Comparison of ENCODE assay signal across 19 mouse cellular contexts in genomic region chr16:88177364-88177763, GRCm38 (mm10).
"Had no signal": no experiment of that assay in that cellular context is flagged by ENCODE, and none has a peak within 500 bp of the region (broad histone marks: within the 10 kb centered on the region; RNA-seq: fewer than 3 reads in every experiment).

No protein-coding gene starts in this region.

- H3K27me3 ChIP-seq: limb, embryonic 12.5 days; limb, embryonic 15.5 days had no signal

- H3K4me2 ChIP-seq: limb, embryonic 12.5 days; limb, embryonic 15.5 days; liver, embryonic 11.5 days; lung, embryonic 14.5 days had no signal

- H3K36me3 ChIP-seq: limb, embryonic 12.5 days; limb, embryonic 15.5 days had no signal

- DNase-seq: kidney, adult 18-20 months; kidney, adult 9 months; kidney, postnatal 14 days; kidney, postnatal 4 days; left cerebral cortex, postnatal 4 days; liver, postnatal 0 days; lung, embryonic 14.5 days; right cerebral cortex, adult 18-20 months; right cerebral cortex, postnatal 14 days; right cerebral cortex, postnatal 4 days; thymus, postnatal 36 days had no signal

- H3K9ac ChIP-seq: limb, embryonic 12.5 days; limb, embryonic 15.5 days; liver, embryonic 14.5 days; liver, postnatal 0 days; lung, embryonic 14.5 days had no signal

- H3K27ac ChIP-seq: limb, embryonic 12.5 days; limb, embryonic 15.5 days; liver, embryonic 14.5 days; macrophage; stomach, postnatal 0 days had no signal

- H3K4me1 ChIP-seq: limb, embryonic 12.5 days; limb, embryonic 15.5 days had no signal

- H3K9me3 ChIP-seq: limb, embryonic 12.5 days; limb, embryonic 15.5 days had no signal

- ATAC-seq: intestine, embryonic 16.5 days; liver, postnatal 0 days; lung, postnatal 0 days had no signal

- H3K4me3 ChIP-seq: limb, embryonic 12.5 days; limb, embryonic 15.5 days had no signal
